Mouse (Mus musculus): Measurements from ENCODE around the gene Rbm45. TPM values are rescaled to one million over a fixed set of nuclear protein-coding genes. Genes with fewer than 3 reads are reported as not detected.

Gene Rbm45
- total RNA-seq, 2 experiments from 2014 or later: 37.7 to 40.8 TPM

Other genes starting within 250 kb of the Rbm45 start
- gene Pde11a, start 31.2 kb upstream of the Rbm45 start, total RNA-seq (2021): 1 to 10 TPM; 8.0 to 8.5 TPM
- gene Cyct, start 9.5 kb upstream of the Rbm45 start, total RNA-seq (2021): not detected
- gene Osbpl6, start 36.5 kb downstream of the Rbm45 start, total RNA-seq (2021): 10 to 100 TPM; 55.2 to 63.5 TPM